Mouse (Mus musculus): ENCODE data around the gene Hnrnpa0. TPM values are rescaled to one million over a fixed set of nuclear protein-coding genes. Genes with fewer than 3 reads are reported as not detected.

The Hnrnpa0 gene
- polyA plus RNA-seq, 2 experiments from 2014 or later: 20.5 to 32.4 TPM

DNA sequence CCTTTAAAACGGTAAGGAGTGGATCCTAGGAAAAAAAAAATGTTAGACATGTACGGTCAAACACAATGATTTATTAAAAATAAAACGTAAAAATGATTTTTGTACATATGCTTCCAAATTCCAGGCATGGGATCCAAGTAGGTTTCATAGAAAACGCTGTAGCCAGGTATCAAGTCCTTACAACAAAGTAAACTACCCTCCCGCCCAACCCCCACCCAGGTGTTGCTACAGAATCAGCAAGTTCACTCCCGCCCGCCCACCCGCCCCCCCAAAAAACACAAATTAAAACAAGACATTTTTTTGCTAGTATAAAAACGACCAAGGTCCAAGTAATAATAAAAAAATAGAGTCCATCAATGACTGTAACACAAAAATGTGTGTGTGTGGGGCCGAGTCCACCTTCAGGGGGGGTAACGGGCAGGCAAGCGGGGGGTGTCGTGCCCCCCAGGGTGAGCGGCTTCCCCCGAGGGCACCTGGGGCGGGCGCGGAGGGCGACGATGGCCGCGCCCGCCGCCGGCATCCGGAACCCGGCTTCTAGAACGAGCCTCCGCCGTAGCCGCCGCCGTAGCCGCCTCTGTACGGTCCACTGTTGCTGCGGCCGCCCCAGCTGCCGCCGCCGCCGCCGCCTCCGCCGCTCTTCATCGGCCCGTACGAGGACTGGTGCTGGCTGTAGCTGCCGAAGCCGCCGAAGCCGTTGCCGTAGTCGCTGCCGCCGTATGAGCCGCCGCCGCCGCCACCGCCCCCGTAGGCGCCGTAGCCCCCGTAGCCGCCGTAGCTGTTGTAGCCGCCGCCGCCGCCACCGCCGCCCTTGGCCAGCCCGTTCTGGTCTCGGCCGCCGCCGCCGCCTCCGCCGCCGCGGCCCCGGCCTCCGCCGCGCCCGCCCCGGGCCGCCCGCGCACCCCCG, 1.2 kb downstream of the Hnrnpa0 start:
- ATAC-seq: no peak

DNA sequence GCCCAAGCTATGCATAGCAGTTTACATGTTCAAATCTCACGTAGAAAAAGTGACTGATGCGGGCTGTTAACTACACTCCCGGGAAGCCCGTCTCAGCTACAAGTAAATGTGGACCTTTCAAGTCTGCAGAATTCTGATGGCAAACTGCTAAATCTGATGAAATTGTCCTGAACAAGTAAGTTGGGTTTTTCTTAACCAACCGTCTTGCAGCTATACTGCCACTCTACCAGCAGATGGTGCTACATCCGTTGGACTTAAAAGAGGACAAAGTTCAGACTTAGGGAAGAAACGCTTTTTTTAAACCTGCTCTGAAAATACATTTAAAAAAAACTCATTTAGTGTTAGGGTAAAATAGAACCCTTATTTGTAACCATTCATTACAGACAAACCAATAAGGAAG, 2.2 kb downstream of the Hnrnpa0 start:
- no peak for ATAC-seq

DNA sequence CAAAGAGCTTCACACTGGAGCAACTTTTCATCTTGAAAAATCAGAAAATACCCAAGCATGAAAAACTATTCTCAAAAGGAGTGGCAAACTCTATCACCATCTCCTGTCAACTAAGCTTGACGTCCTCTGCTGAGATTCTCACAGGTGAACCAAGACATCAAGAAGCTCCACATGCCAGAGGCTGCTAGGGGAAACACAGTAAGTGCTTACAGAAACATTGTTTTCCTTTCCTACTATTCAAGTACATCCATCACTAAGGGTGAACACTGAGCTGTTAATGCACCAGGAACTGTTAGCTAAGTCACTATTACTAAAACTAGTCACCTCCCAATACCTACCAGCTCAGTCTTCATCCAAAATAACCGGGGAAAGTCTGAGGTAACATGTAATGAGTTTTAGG, 3.4 kb downstream of the Hnrnpa0 start:
- ATAC-seq: no peak

GRCm38 (mm10) chr13:58124278-58124677, 4.1 kb downstream of the Hnrnpa0 start:
- no peak for ATAC-seq

- no peak for ATAC-seq
These were observed 5.0 kb downstream of the Hnrnpa0 start for GRCm38 (mm10) chr13:58123381-58123780.

GRCm38 (mm10) chr13:58122786-58123297, 5.5 kb downstream of the Hnrnpa0 start:
- ATAC-seq: no peak

DNA sequence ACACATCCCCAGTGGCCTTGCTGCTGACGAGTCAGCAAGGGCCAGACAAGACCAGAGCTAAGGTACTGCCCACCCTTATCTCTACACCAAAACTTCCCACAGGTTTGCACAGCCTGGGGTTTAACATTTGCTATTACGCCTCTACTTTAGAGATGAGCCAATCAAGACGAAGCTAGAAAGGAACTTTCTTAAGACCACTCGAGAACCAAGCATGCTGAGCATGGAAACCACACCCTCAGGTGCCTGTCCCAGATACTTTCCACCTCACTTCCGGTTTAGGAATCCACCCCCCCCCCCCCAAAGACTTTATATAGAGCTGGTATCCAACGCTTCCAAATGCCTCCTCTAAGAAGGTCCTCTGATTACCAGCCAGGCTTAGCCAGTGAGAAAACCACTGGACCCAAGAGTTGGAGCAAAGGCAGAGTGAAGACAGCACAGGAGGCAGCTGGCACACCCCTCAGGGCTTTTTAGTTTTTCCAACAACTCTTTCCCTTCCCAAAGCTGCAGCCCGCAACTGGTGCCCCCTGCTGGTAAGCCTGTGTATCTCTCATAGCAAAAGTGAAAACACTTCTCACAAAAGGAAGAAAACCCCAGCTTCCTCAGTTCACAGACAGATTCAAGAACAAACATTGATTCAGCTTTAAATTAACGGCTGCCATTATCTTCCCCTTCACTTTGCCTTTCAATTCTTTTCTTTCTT, 10.9 kb downstream of the Hnrnpa0 start:
- ATAC-seq: peak; percentile 15

DNA sequence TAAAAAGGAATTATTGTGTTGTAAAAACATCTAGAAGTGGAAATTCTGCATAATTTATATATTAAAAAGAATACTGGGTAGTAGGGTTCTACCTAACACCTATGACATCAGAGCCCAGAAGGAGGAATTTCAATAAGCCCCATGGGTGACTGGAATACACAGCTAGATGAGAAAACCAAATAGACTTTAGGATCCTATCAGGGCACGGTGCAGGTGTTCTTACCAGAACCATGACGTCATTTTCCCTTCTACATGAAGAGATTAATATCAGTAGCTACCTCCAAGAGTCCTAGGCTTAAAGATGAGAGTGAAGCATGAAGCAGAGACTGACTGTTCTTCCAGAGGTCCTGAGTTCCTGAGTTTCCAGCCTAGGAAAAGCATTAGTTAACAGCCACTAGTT, 11.6 kb downstream of the Hnrnpa0 start:
- ATAC-seq: no peak

- ATAC-seq: no peak
These were observed 13.1 kb downstream of the Hnrnpa0 start for GRCm38 (mm10) chr13:58115227-58115626.

GRCm38 (mm10) chr13:58113061-58113900, 15.1 kb downstream of the Hnrnpa0 start, which contains the start of gene Klhl3:
Gene Klhl3, minus strand, starts transcription at chr13:58113592.
- ATAC-seq: peak; percentile 81

DNA sequence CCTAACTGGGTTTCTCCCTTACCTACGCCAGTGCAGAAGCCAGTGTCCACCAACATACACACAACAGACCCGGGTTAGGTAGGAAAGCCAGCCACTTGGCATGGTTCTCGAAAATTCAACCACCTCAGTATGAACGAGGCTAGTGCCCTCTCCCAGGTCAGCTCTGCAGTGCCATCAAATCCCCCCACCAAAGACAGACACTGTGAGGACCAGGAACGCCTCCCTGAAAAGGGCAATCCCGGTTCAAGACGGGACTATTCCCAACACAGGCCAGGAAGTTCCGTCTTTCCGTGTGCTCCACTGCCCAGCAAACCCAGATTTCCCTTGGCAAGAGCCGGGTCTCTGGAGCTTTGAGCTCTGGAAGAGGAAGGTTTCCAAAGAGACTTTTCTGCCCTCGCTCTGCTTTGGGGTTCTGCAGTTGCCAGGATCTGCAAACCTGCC, 15.7 kb downstream of the Hnrnpa0 start:
- ATAC-seq: no peak

DNA sequence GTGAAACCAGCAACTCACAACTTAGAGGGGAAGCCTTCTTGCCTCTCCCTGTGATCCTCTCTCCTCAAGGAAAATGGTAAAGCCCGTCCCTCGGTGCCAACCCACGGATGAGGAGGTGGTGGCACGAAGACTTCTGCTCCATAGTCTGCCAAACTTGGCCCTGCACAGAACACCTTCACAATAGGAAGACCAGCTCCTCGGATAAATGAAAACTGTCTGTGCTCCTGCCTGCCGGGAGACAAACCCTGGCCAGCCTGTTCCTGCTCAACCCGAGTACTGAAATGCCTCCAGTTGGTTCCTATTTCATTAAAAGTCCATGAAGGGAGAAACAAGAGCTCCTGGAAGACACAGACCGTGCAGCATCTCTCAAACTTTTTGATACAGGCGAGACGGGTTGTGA, 16.2 kb downstream of the Hnrnpa0 start:
- ATAC-seq: no peak

GRCm38 (mm10) chr13:58111306-58111705, 17.1 kb downstream of the Hnrnpa0 start:
- ATAC-seq: no peak

GRCm38 (mm10) chr13:58090643-58091042, 37.7 kb downstream of the Hnrnpa0 start:
- no peak for ATAC-seq

- no peak for ATAC-seq
These were observed 44.0 kb downstream of the Hnrnpa0 start for GRCm38 (mm10) chr13:58084396-58084795.

DNA sequence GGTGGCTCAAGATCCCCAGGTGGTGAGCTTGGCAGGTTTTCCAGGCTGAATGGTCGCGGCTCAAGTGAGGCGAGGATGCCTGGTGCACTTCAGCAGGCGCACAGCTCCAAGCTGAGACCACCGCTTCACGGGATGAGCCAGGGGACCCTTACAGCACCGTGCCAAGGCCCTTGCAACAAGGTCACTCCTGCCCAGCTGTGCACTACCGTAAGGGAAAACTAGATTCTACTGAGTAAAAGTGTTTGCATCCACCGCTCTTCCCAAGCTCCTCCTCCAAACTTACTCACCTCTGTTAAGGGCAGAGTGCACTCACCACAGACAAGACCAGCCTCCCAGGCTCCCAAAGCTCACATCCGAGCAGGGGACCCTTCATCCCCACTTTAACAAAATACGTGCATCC, 44.8 kb downstream of the Hnrnpa0 start:
- no peak for ATAC-seq

GRCm38 (mm10) chr13:58083048-58083447, 45.3 kb downstream of the Hnrnpa0 start:
- ATAC-seq: no peak

GRCm38 (mm10) chr13:58078361-58078760, 50.0 kb downstream of the Hnrnpa0 start:
- ATAC-seq: no peak

Measured in activated CD4-positive, CD25-positive, alpha-beta regulatory T cell, adult 4 months (primary cell).